15 mouse cellular contexts compared by ENCODE assay signal in the genomic region with DNA sequence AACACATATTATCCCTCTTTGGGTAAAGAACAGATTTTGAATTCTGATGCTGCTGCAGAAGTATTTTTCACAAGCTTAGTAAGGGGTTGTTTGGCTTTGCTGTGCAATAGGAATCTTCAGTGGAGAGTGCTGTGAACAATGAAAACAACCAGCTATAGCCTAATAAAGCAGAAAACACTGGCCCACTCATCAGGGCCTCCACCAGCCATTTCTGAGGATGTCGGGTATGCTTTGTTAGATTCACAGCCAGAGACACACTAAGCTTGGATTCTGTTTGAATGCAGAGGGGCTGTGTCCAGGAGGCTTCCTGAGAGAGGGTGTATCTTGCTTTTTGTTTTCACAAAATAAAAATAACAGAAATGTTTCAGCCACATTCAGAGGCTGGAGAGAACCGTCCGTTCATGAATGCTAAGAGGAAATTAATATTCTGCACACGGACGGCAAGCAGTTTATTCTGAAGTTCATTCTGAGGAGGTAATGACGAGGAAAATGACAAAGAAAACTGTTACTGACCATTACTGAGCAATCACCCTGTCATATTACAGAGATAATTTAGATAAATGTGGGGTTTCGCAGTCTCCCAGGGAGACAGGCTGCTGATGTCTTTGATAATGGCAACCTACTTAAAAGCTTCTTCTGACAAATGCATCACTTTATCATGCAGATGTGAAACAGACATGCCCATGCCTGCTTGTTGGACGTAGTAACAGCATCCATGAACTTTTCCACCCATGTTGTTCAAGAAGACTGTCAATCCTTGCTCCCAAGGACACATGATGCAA.
DNase-seq lines count a peak whose midpoint lies in the region; ATAC-seq lines count a peak whose summit lies in the region.
"Had no signal": no experiment of that assay in that cellular context is flagged by ENCODE, and none has a peak within 500 bp of the region (broad histone marks: within the 10 kb centered on the region; RNA-seq: fewer than 3 reads in every experiment).

No protein-coding gene starts in this region.

- no peak overlapping the region for H3K9ac ChIP-seq in neural tube, embryonic 11.5 days (ENCODE audit: low read length)
- H3K9ac ChIP-seq in hindbrain, embryonic 13.5 days, result no peak overlapping the region
- H3K9ac ChIP-seq in midbrain, embryonic 15.5 days, result no peak overlapping the region
- H3K9ac ChIP-seq: embryonic facial prominence, embryonic 15.5 days; liver, embryonic 13.5 days had no signal

- no peak overlapping the region for H3K4me3 ChIP-seq in neural tube, embryonic 11.5 days (ENCODE audit: low read depth, low read length)
- H3K4me3 ChIP-seq in hindbrain, embryonic 13.5 days, result no peak overlapping the region
- H3K4me3 ChIP-seq in midbrain, embryonic 15.5 days, result no peak overlapping the region
- H3K4me3 ChIP-seq: embryonic facial prominence, embryonic 15.5 days; liver, embryonic 13.5 days; myocyte had no signal

- peak; percentile 73 for ATAC-seq in neural tube, embryonic 11.5 days (ENCODE audit: insufficient read depth, low FRiP score, low TSS enrichment)
- ATAC-seq in hindbrain, embryonic 13.5 days (ENCODE audit: low FRiP score), result peak; percentile 89
- peak; percentile 79 for ATAC-seq in midbrain, embryonic 15.5 days (replicated peaks)
- no peak for ATAC-seq in megakaryocyte-erythroid progenitor cell, adult 5-6 weeks (replicated peaks; ENCODE audit: low FRiP score, low TSS enrichment, poor library complexity, severe bottlenecking)

- H3K27ac ChIP-seq in neural tube, embryonic 11.5 days (ENCODE audit: low read depth, low read length), result peak overlapping the region; percentile 56; the same call in 1 of the 2 replicates
- peak overlapping the region; percentile 89 for H3K27ac ChIP-seq in hindbrain, embryonic 13.5 days
- peak overlapping the region; percentile 71 for H3K27ac ChIP-seq in midbrain, embryonic 15.5 days
- H3K27ac ChIP-seq: embryonic facial prominence, embryonic 15.5 days; liver, embryonic 13.5 days had no signal

- no peak overlapping the region for H3K4me2 ChIP-seq in neural tube, embryonic 11.5 days (ENCODE audit: low read depth)
- H3K4me2 ChIP-seq in hindbrain, embryonic 13.5 days, result no peak overlapping the region
- no peak overlapping the region for H3K4me2 ChIP-seq in midbrain, embryonic 15.5 days
- H3K4me2 ChIP-seq: embryonic facial prominence, embryonic 15.5 days; heart, embryonic 11.5 days; liver, embryonic 13.5 days had no signal

- no peaks in the 10 kb centered on the region for H3K27me3 ChIP-seq in neural tube, embryonic 11.5 days (ENCODE audit: control insufficient read depth, insufficient read depth, low read length)
- H3K27me3 ChIP-seq in hindbrain, embryonic 13.5 days, result no peaks in the 10 kb centered on the region
- no peaks in the 10 kb centered on the region for H3K27me3 ChIP-seq in midbrain, embryonic 15.5 days (replicated peaks)
- H3K27me3 ChIP-seq: embryonic facial prominence, embryonic 15.5 days; liver, embryonic 13.5 days had no signal

- H3K36me3 ChIP-seq in neural tube, embryonic 11.5 days (ENCODE audit: control insufficient read depth, insufficient read depth, low read length), result no peaks in the 10 kb centered on the region
- H3K36me3 ChIP-seq in hindbrain, embryonic 13.5 days, result no peaks in the 10 kb centered on the region
- no peaks in the 10 kb centered on the region for H3K36me3 ChIP-seq in midbrain, embryonic 15.5 days (replicated peaks)
- H3K36me3 ChIP-seq: embryonic facial prominence, embryonic 15.5 days; liver, embryonic 13.5 days had no signal

- H3K9me3 ChIP-seq in neural tube, embryonic 11.5 days (ENCODE audit: control insufficient read depth, low read length), result no peaks in the 10 kb centered on the region
- H3K9me3 ChIP-seq in hindbrain, embryonic 13.5 days, result no peaks in the 10 kb centered on the region
- H3K9me3 ChIP-seq in midbrain, embryonic 15.5 days, result no peaks in the 10 kb centered on the region
- H3K9me3 ChIP-seq: embryonic facial prominence, embryonic 15.5 days; liver, embryonic 13.5 days had no signal

- no peaks in the 10 kb centered on the region for H3K4me1 ChIP-seq in neural tube, embryonic 11.5 days (ENCODE audit: control insufficient read depth, insufficient read depth, low read length)
- H3K4me1 ChIP-seq in hindbrain, embryonic 13.5 days (replicated peaks), result peaks cover 11% of the 10 kb centered on the region
- H3K4me1 ChIP-seq in midbrain, embryonic 15.5 days, result 0 out of 2 replicates have a peak, but pooled peaks cover 7% of the 10 kb centered on the region
- H3K4me1 ChIP-seq: embryonic facial prominence, embryonic 15.5 days; liver, embryonic 13.5 days had no signal

- WGBS in neural tube, embryonic 11.5 days, result 40% methylated on average over 8 of the region's 8 CpGs
- WGBS in hindbrain, embryonic 13.5 days, result 18% methylated on average over 8 of the region's 8 CpGs
- 30% methylated on average over 8 of the region's 8 CpGs for WGBS in midbrain, embryonic 15.5 days

- DNase-seq in neural tube, embryonic 11.5 days (ENCODE audit: low spot score), result peak; percentile 53
- DNase-seq in neural tube, embryonic 10.5 days (ENCODE audit: extremely low spot score, low spot score), result no peak
- DNase-seq in gastrocnemius, adult 8-10 months (ENCODE audit: low spot score in 2 of 2), result no peak
- DNase-seq in right cerebral cortex, adult 2 months (ENCODE audit: low spot score in 2 of 2), result no peak
- no peak for DNase-seq in gastrocnemius, postnatal 4 days (ENCODE audit: low spot score in 2 of 2)
- DNase-seq: heart, postnatal 4 days; kidney, adult 8-10 months; liver, embryonic 13.5 days; thymus, postnatal 25 days had no signal
